Mouse (Mus musculus): Measurements from ENCODE around the gene Rpl21.
"Not testable (repeated sequence)": the region's sequence is repeated elsewhere in the genome, so short reads cannot be mapped to it uniquely, and the experiment has no call there.

Gene Rpl21

DNA sequence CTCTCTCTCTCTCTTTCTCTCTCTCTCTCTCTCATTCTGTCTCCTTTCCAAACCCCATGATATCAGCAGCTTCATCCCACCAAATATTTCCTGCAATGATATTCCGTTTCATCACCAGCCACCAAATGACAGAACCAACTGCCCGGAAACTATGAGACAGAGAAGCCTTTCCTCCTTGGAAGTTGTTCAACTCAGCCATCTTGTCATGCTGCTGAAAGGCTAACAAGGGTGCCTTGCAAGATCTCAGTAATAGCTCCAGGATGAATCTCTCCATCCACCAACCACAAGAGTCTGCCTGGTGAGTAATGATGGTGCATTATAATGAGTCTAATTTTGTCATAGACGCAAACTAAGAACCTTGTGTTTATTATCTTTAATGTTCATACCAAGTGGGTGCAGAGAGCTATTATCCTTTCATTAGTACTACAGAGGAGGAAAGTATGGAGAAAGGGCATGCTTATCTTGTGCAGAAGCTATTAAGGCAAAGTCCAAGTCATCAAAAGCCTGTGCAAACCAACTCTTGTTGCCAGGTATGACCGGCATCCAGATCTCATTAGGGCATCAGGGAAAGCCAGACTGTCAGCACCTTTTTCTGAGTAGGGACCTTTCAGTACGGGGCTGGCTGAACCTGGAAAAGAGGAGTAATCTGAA is 40.4 kb downstream of the Rpl21 start:
- no peak for DNase-seq

DNA sequence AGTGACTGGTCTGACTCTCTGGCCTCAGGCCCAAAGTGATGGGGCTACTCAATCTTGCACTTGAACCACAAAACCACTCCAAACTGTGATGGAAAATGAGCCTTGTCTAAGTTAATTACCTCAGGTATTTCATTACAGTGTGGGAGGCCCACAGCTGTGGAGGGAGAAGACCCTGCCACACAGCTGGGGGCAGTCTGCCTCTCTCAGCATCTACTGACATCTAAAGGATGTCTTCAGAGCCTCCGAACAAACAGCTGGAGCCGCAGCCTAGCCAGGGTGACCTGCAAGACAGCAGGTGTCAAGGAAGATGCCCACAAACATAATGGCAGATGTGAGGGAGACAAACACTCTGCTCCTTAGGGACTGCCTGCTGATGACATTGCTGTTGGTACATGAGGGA is 43.3 kb downstream of the Rpl21 start:
- no peak for DNase-seq

- not testable (repeated sequence) for DNase-seq
Measured at GRCm38 (mm10) chr5:146877882-146878281, 45.2 kb downstream of the Rpl21 start.

DNA sequence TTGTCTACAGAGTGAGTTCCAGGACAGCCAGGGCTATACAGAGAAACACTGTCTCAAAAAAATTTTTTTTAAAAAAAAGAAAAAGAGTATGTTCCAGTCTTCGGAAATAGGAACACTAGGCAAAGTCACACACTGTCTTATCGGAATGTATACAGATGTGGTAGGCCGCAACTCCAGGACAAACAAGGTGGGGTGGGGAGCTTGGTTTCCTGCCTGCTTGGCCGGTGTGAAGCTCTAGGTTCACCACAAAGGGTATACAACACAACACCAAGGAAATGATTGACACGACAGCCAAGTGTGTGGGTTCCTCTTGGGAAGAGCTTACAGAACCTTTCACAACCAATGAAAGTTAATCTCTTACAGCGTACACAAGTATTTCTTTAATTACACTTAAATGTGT is 49.6 kb downstream of the Rpl21 start:
- no peak for DNase-seq

GRCm38 (mm10) chr5:146883053-146883452 is 50.4 kb downstream of the Rpl21 start:
- DNase-seq = no peak

GRCm38 (mm10) chr5:146883486-146884272 is 51.0 kb downstream of the Rpl21 start:
- DNase-seq = no peak

All from spleen, adult 18-20 months (tissue).